Mouse (Mus musculus): ENCODE measurements around the gene Pde6d.

The Pde6d gene

DNA sequence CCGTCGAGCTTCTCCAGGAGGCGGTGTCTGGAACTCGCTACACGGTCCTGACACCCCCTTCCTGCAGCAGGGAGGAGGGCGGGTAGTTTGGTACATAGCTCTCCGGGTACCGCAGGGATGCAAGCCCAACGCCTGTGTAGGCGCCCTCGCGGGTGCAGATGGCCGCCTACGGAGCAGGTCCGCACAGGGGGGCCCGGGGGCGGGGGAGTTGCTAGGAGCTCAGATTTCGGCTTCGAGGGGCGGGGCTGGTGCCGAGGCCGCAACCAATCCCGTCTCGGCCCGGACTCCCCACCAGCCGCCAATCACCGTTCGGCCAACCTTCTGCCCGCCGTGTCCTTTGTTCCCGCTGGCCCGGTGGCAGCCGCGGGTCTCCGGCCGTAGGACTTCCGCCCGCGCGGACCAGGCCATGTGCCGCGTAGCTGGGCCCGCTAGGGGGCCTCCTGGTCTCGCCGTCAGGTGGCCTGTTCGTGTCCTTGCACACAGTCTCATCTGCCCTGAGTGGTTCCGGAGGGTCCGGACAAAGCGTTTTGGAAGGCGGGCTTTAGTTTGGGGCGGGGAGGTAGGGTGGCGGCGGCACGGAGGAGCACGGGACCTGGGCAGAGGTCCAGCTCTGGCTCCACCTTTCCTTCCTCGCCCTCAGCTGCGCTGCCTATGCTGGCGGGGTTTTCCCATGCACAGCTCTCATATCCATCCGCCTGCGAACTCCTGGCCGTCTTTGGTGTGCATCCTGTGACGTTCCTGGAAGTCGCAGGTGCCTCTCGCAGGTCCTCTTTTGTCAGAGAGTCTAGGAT, 78.3 kb downstream of the Pde6d start:
- DNase-seq (ENCODE audit: low spot score in 2 of 2), result peak; percentile 74 to 77

DNA sequence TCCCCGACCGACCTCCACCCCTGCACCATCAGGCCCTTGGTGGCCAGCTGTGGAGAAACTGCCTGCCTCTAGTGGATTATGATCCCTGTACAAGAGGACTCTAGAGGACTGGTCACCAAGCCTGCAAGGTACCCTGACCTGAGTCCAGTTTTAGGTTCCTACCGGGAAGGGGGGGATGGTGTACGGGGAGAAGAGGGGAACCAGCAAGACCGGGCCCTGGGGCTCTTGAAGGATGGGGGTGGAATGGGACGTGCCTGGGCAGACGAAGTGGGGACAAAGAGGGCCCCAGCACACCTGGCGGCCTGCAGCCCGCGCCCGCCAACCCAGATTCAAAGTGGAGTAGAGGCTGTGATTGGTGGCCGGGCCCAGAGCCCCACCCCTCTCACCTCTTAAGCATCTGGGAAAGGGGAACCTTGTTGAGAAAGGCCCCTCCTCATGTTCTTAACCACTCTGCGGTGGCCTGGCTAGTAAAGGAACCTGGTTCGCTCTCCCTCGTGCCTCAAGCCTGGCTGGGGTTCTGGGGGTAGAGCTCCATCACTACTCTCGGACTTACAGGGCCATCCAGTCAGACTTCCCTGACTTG, 79.2 kb downstream of the Pde6d start:
- DNase-seq (ENCODE audit: low spot score in 2 of 2), result peak; percentile 41 to 54

DNA sequence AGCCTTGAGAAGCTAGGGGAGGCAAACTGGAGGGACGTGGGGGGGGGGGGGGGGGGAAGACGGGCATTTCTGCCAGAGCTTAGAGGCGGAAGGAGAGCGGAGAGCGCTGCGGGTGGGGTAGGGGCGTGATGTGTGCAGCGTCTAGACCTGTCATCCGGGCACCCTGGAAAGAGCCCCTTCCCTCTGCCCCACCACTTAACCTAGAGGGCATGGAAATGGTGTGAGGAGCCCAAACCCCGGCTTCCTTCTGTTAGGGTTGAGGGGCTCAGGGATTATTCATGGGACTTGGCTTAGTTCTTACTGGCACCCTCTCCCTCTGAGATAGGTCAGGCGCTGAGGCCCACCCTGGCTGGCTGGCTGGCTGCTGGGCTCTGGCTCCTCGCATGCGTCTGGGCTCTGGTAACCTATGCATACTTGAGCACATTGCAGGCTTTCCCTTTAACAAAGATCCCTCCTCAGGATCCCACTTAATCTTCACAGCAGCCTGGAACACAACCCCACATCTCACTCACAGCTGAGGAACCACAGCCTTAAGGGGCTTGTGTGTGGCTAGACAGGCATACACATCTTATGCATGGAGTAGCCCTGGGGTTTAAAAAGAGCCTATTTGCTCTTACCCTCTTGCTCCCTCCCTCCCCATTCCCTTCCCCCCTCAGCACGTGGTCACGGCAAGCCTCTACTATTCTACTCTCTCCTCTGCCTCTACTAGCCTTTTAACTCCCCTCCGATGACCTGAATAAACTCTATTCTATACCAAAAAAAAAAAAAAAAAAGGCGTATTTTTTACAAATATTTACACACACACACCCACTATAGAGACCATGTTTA, 80.0 kb downstream of the Pde6d start:
- no peak for DNase-seq (ENCODE audit: low spot score in 2 of 2)

DNA sequence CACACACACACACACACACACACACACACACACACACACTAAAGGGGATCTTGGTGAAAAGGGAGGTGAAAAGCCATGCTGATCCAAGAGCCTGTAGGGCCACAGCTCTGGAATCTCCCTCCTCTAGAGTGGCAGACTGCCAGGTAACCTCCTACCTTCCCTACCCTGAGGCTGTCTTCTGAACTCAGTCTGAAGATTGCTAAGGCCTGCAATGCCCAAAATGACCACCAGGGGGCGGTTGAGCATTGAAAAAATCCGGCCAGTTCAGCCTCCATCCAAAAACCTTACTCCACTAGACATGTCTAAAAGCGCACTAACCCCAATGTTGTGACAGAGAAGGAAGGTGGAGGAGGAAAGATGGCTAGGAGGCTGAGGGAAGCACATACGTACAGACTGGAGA, 80.9 kb downstream of the Pde6d start:
- DNase-seq (ENCODE audit: low spot score in 2 of 2), result peak; percentile 91 to 94

DNA sequence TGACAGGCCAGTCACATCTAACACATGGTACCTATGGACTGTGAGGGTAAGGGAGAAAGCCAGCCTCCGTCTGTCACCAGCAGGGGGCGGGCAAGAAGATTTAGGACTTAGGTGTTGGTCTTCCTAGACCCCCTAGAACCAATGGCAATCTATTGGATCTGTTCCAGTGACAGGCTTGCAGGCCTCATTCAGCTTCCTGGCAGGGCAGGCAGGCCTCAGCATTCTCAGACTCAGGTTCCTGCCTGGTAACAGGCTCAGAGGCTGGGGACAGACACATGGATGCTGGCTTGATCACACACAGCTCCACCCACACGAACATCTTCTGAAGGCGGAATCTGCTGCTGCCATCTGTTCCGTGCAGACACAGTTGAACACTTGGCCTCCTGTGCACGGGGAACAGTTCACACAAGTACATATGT, 81.3 kb downstream of the Pde6d start:
- DNase-seq (ENCODE audit: low spot score in 2 of 2), result peak; percentile 66 to 79

DNA sequence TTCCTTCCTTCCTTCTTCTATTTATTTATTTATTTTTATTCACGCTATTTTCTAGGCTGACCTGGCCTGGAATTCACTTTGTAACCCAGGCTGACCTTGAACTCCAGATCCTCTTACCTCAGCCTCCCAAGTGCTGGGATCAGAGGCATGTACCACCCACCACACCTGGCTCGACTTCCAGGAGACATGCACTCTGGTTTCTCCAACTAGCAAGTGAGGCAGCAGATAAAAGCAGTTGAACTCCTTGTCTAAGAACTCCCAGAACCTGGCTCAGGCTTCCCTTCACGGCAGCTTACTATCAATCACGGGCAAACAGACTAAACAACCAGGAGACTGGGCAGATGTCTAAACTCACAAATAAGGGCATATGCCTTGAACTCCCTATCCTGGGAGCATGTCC, 81.7 kb downstream of the Pde6d start:
- no peak for DNase-seq (ENCODE audit: low spot score in 2 of 2)

DNA sequence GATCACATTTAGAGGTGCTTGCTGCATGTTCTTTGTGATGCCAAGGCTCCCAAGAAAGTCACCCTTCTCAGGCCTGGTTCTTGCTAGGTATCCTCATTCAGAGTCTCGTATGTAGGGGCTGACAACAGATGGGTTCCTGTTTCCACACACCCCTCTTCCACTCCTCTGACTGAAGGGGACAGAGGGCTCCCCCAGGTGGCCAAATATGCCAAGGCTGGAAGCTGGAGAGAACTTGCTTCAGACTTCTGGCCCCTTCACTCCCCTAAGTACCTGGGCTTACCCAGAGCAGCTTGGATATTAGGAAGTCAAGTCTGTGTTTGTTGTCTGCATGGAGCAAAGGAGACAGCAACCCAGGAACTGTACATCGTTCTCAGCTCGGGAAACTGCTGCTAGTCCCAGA, 82.5 kb downstream of the Pde6d start:
- peak; percentile 67 to 78 for DNase-seq (ENCODE audit: low spot score in 2 of 2)

DNA sequence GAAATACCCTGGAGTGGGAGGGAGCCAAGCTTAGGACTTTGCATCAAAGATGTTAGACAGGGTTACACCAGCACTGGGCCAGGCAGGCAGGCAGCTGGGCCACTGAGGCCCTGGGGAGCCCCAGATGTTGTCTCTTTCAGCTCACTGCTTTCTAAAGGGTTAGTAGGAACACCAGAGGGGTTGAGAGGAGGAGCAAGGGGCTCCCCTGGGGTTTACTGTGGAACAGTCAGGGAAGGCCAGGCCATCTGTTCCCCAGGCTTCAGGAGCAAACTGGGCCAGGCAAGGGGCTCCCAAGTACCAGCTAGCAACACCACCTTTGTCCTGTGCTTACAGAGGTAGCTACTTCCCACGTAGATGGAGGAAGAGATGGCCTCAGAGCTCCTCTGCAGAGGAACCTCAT, 83.8 kb downstream of the Pde6d start:
- DNase-seq (ENCODE audit: low spot score in 2 of 2), result no peak

DNA sequence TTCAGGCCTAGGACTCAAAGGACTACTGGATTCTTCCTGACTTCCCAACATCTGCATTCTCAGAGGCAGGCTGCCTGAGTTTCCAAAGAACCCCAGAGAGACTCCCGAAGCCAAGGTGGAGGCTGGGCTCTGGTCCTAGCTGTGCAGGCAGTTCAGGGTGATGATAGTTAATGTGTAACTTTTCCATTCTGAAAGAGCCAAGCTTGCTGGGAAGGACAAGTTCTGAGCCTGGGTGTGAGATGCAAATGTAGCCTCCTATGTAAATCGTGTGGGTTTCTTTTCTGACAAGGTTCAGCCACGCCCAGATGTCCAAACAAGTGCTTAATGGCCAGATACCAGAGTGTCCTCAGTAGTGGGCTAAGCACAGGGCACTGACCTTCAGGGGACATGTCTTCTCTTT, 84.4 kb downstream of the Pde6d start:
- DNase-seq (ENCODE audit: low spot score in 2 of 2), result no peak

DNA sequence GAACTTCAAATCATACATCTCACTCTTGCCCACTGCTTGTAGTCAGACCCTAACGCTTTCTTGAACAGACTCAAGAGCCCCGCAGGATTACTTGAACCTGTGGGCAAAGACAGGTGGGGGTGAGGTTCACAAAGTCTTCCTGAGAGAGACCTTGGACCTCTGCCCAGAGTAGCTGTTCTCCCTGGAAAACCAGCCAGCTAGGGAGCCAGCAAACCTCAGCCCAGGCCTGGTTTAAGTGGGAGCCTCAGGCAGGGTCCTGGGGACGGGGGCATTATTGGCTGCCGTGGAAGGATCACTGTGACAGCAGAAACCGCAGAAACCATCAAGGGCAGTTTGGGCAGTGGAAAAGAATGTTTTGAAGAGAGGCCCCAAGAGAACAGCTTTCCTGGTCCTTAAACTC, 85.1 kb downstream of the Pde6d start:
- DNase-seq (ENCODE audit: low spot score in 2 of 2), result no peak

DNA sequence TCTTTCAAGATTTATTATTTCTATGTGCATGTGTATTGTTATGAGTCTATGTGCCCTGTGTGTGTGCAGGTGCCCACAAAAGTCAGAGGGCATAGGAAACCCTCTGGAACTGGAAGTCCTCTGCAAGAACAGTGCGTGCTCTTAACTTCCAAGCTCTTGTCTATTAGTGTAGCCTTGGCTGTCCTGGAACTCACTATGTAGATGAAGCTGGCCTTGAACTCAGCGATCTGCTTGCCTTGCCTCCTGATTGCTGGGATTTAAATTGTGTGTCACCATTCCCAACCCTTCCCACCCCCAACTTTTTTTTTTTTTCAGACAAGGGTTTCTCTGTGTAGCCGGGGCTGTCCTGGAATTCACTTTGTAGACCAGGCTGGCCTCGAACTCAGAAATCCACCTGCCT, 86.1 kb downstream of the Pde6d start:
- DNase-seq (ENCODE audit: low spot score in 2 of 2), result no peak

DNA sequence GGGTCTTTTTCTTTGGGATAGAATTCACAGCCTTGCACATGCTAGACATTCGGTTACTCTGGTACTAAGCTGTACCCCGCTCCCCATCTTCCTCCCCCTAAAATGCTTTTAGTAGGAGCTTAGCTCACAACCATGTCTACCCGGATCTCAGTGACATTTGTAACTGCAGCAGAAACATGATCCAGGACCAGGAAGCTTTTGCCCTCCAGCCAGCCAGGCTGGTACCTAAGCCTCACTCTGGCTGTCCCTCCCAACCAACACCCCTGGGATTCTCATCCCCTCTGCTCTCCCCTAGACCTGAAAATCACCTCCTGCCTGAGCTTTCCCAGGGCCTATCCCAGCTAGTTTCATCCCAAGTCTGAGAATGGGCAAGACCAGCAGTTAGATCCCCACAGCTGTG, 88.6 kb downstream of the Pde6d start:
- no peak for DNase-seq (ENCODE audit: low spot score in 2 of 2)
